Mouse (Mus musculus): ENCODE data around the gene Klhl31. TPM values are rescaled to one million over a fixed set of nuclear protein-coding genes. Genes with fewer than 3 reads are reported as not detected.

The Klhl31 gene
- total RNA-seq, 2 experiments from 2014 or later: 0.05 to 0.07 TPM

DNA sequence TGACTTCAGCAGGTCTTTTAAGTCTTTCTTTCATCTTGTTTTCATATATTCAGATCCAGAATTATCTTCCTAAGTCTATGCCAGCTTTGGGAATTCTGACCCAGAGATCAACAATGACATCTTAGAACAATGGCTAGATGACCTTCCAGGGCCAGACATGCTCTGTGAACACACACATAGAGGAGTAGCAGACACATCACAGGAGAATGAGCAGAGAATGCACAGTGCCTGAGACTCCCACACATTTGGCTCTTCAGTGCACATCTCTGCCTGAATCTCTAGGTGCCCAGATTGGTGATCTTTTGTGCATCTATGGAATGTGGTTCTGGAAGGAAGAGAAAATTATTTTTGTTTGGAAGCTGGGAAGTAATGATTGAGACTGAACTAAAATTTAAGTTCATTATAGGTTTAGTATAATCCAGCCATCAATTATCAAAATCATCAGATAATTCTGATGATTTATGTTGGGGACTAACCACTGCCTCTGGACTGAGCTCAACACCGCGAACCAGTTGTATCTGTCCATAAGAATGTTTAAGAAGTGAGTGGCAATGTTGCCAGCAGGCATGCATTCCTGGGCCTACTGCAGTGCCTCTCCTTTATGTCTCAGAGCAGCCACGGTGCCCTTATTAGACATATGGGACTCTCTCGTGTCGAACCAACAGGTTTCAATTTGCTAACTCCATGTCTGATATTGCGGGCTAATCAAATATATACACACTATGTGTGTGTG is 12.8 kb upstream of the Klhl31 start:
- no peak for DNase-seq (ENCODE audit: low spot score in 2 of 2)

DNA sequence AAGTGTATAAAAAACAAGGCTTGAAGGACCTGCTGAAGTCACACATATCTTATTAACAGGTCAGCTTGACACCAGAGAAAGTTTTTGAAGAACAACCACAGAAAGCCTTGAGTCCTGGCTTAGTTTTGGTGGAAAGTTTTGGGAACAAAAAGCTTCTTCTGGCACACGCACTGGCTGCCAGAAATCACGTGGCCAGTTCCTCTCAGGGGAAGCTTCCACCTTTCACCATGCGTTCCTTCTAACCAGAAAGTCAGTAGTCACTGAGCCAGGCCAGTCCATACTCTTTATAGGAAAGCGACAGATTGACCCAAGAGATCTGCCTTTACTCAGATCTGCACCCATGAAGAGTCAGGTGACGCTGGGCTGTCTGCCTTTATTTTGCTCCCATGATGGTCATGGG is 12.1 kb upstream of the Klhl31 start:
- DNase-seq (ENCODE audit: low spot score in 2 of 2): no peak

DNA sequence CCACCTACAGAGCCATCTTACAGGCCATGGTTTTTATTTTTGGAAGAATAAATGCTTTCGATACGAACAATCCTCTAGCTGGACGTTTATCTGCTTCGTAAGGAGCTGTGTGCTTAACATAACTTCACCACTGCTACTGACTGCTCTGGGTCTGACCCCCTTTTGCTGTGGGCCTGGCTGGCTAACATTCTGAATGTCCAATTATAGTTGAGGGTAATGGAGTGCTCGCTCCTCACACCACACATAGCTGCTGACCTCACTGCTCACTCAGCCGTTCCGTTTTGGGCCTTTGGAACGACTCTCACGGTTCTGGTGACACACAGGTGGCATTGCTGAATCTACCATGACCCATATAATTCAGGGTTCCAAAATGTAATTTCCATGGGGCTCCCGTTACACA is 7.6 kb upstream of the Klhl31 start:
- DNase-seq (ENCODE audit: low spot score in 2 of 2): no peak

DNA sequence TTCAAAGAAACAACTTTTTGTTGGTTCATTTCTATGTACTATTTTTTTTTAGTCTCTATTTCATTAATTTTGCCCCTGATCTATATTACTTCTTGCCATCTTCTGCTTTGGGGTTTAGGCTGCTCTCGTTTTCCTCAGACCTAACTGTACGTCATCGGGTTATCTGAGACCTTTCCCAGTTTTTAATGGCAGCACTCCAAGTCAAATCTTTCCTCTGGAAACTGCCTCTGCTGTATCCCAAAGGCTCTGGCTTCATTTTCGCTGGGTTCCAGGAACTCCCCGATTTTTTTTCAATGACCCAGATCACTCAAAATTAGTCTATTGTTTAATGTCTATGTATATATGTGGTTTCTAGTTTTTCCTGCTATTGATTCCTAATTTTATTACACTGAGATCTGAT is 6.6 kb upstream of the Klhl31 start:
- no peak for DNase-seq (ENCODE audit: low spot score in 2 of 2)

DNA sequence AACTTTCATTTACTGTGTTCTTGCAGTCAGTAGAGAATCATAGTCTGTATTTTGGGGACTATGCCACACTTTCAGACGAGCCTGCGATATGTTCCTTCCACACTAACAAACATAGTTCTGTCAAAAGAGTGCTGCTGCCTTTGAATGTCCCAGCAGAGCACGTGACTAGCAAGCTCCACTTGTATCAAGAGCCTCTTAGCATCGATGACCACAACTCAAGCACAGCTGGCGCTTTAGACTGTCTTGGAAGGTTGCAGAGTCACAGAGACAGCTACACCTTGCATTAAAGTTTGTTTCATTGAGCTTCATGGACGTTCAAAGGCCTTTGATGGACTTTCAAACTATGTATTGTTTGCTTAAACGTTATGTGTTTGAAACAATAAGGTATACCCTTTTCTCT is 5.5 kb upstream of the Klhl31 start:
- DNase-seq (ENCODE audit: low spot score in 2 of 2): no peak

DNA sequence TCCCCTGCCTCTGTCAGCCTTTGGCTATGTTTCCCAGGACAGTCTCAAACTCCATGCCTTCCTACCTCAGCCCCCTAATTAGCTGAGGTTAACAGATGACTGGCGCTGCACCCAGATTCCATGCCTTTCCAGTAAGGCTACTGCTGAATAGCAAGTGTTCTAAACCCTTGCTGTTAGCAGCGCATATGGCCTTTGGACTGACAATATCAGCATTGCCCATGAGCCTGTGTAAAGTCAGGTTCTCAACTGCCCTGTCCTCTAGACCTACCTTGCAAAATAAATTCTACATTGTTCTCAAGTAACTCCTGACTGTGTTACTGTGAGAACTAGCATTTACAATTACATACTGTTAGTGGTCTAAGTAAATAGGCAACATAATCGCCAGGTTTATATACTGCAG is 3.9 kb upstream of the Klhl31 start:
- DNase-seq (ENCODE audit: low spot score in 2 of 2): no peak

DNA sequence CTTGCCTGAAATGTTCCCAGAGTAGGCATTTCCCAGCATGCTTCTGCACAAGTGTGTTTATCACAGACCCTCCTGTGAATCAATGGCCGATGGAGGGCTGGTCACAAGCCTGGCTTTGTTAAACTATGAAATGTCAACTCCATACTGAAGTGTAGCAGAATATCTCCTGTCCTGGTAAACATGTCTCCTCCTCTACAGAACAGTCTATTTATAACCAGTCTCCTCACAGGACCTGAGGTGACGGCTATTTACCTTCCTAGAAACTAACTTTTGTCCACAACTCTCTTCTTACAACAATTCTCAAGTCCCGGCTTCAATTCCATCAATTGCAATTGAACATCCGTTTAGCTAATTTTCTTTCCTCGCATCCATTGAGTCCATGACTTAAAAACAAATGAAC is 297 bp upstream of the Klhl31 start:
- DNase-seq (ENCODE audit: low spot score in 2 of 2): no peak

DNA sequence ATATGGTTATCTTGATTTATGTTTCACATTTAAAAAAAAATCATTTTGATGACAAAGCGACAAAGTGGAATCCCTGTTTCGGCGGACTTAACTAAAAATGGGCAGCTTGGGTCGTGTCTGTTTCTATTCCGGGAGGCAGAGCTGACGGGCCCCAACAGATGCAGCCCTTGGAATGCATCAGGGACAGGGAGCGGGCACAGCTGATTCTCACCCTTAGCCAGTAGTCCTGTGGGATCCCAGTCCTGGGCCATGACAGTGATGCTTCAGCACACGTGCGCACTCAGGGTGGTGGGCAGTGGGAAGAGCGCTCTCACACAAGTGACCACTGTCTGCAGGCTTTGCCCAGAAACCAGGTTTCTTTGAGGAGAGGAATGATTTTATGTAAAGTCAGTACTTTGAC is 1.1 kb downstream of the Klhl31 start:
- no peak for DNase-seq (ENCODE audit: low spot score in 2 of 2)

DNA sequence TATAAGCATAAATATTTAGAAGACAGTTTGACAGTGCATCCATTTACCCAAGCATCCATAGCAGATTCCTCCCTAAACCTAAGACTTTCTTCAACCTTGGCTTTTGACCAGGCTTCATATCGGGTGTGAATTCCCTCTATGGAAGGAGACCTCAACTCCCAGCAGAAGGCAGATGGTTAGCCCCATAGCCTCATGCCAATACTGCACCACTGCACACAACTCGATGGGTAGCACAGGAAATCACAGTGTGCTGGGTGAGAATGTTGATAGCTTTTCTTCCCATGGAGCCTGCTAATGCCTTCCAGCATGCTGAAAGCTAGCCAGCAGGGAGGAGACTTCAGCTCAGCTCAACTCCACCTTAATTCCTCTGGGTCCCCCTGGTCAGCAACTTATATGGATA is 8.9 kb downstream of the Klhl31 start:
- DNase-seq (ENCODE audit: low spot score in 2 of 2): no peak

DNA sequence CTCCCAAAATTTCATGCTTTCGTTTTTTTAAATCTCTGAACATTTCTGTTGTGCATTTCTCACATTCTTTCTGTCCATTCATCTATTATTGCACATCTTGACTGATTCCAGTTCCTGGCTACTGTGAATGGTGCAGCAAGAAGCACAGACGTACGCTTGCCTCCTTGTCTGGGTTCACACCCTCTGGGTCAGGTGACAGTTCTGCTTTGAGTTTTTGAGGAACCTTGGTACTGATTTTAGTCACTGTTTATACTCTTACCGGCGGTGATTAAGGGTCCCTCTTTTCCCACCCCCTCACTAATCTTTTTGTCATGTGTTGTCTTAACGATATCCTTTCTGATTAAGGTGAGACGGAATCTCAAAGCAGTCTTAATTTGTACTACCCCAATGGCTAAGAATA is 15.5 kb downstream of the Klhl31 start:
- DNase-seq (ENCODE audit: low spot score in 2 of 2): no peak

DNA sequence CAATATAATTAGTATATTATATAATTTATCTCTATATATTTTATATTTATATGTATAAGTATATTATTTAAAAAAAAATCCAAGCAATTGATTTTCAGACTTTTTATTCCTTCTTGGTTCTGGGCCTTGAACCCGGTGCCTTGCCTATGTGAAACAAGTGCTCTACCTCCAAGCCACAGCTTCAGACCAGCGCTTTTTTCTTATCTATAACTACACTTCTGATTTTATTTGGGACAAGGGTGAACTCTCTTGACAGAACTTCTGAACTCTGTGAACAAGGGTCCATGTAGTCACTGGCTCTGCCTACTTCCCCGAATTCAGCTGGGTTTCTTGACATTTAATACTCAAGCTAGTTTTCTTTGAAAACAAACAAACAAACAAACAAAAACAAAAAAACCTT is 17.6 kb downstream of the Klhl31 start:
- no peak for DNase-seq (ENCODE audit: low spot score in 2 of 2)

DNA sequence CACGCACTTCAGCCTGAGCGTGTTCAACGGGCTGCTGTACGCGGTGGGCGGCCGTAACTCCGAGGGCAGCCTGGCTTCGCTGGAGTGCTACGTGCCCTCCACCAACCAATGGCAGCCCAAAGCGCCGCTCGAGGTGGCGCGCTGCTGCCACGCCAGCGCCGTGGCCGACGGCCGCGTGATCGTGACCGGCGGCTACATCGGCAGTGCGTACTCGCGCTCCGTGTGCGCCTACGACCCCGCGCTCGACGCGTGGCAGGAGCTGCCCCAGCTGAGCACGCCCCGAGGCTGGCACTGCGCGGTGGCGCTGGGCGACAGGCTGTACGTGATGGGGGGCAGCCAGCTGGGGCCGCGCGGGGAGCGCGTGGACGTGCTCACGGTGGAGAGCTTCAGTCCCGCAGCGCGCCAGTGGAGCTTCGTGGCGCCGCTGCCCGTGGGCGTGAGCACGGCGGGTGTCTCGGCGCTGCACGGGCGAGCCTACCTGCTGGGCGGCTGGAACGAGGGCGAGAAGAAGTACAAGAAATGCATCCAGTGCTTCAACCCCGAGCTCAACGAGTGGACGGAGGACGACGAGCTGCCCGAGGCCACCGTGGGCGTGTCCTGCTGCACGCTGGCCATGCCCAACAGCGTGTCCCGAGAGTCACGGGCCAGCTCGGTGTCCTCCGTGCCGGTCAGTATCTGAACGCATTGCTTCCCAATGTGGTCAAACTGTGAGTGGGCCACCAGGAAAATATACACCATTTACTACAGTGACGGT is 19.1 kb downstream of the Klhl31 start:
- peak; percentile 23 to 56 for DNase-seq (ENCODE audit: low spot score in 2 of 2)

DNA sequence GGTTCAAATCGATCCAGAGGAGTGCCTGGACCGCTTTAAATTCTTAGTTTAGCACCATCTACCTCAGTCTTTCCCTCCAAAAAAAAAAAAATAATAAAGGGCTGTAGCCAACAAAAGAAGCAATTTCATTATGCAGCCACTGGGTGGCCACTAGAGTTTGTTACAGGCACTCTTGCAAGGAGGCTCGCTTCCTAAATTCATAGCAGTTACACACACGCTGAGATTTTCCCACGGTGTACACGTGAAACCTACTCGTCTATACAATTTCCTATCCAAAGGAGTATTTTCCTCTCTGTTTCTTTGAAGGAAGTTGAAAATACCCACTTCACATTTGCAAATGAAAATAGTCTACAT is 19.6 kb downstream of the Klhl31 start:
- DNase-seq (ENCODE audit: low spot score in 2 of 2): peak; percentile 49 to 62

DNA sequence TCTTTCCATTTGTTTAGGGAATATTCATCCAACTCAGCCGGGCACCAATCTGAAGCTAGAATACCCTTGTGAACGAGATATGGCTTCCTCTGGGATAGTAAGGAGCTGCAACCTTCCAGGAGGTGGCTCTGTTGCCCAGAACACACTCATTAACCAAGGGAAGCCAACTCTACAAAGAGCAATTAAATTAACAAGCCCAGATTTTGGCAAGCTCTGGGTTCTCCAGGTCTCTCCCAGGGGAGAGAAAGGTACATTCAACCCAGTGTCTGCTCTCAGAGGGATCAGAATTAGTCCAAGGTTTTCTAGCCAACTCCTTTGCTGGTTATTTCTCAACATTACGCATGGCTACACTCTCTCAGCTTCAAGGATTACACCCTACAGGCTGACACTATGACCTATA is 26.6 kb downstream of the Klhl31 start:
- no peak for DNase-seq (ENCODE audit: low spot score in 2 of 2)

DNA sequence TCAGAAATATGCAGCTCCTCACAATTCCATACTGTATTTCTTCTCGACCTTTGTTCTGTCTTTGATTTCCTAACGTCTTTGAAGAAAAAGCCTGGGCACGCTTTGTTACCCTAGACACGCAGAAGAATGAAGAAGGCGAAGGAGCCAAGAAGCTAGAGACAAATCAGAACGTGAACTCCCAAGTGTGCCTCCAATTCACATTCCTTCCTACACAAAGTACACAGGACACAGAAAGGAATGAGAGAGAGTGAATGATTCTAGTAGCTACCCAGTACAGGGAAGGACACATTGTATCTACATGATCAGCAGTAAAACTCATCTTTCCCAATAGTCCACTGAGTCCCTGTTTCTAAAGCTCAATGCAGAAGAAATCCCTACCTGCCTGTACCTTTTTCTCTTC is 33.8 kb downstream of the Klhl31 start:
- no peak for DNase-seq (ENCODE audit: low spot score in 2 of 2)

DNA sequence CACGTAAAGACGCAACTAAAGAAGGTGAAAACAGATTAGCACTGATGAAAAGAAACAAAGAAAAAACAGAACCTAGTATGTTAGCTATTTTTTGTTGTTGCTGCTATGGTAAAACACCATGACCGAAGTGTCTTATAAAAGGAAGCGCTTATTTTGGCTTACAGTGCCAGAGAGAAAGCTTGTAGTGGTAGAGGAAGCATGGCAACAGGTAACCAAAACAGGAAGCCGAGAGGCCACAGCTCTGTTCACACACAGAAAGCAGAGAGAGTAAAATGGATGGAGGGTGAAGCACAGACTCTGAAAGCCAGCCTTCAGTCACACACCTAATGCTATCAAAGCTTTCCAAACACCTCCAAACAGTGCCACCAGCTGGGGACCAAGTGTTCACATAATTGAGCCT is 34.7 kb downstream of the Klhl31 start:
- DNase-seq (ENCODE audit: low spot score in 2 of 2): no peak

DNA sequence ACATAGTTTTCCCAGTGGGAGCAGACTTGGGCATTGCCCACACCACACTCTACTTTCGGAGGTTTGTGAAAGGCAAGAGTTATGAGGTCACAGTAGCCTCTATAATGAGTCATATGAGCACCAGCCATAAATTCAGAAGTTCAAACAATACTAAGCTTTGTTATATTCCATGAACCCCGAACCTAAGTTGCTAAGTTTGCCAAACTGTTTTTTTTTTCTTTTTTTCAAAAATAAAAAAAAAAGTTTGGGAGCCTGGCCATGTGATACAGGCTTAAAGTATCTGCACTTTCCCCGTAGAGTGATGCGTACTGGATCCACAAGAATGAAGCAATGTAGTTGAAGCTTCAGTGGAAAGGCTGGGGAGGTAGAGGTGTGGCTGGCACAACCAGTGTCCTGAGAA is 36.9 kb downstream of the Klhl31 start:
- DNase-seq (ENCODE audit: low spot score in 2 of 2): no peak

DNA sequence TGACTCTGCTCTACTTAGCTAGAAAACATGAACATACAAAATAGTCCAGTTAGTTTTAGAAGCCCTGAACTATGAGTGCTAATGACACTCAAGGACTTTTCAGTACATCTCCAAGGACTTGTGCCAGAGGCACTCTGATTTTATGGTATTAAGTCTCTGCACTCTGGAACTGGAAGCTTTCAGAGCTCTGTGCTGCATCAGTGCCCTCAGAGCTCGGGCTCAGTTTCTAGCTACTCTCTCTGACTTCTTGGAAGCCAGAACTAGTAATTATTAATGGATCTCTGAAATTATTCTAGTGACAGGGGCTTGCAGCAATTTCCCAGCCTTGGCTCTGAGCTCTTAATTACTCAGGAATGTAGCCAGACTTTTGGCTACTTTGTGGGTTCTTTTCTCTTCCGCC is 37.7 kb downstream of the Klhl31 start:
- no peak for DNase-seq (ENCODE audit: low spot score in 2 of 2)

DNA sequence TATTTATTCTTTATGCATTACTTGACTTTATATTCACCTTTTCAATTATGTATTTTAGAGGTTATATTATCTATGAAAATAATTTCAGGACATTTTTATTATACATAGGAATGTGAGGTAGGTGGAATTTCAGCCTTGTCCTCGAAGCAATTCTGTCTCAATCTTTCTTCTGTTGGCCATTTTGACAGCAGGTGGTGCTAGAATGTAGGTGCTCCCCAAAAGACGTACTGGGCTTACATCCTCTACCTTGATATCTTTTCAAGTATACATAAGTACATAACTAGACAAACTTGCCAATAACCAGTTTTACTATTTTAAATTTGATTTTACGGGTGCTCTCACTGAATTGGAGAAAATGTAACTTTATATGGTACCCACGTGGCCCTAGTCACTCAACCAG is 48.6 kb downstream of the Klhl31 start:
- no peak for DNase-seq (ENCODE audit: low spot score in 2 of 2)

DNA sequence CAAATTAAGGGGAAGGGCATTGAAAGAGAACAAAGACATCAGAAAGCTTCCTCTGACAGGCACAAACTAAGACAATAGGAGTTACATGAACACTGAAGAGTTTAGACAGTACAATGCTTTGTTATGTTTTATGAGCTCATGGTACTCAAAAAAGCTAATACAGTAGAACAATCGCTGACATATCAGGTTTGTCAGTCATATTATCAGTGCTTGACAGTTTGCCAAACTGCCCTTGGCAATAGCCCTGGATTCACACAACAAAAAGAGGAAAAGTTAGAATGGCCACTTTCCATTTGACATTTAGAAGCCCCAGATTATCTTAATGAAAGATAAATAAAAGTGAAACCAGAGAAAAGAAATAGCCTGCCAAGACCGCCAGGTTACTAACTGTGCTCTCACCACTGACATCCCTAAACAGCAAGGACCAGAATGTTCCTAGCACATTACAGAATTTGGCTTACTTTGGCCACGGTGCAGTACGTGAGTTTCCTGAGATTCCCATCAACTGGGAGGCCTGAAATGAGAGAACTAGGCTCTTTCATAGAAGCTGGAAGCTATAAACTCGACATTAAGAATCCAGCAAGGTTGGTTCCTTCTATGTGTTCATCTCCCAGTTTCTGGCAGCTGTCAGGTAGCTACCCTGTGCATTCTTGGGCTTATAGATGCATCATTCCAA is 49.7 kb downstream of the Klhl31 start:
- DNase-seq (ENCODE audit: low spot score in 2 of 2): no peak

DNA sequence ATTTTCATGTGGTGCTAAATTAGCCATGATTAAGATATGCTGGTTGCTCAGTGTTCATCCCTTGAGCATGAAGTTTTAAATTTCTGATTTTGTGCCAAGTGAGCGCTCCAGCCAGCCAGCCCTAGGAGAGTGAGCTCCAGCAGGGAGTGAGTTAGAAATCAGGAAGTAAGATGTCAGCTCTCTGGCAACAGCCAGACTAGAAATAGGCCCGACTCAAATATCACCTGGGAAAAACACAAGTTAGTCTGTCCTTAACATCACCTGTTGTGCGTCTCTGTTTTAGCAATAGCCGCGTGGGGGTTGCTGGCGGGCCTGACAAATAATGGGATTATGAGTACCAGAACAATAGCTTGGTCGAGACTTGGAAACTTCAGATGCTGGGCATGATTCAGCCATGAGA is 56.4 kb downstream of the Klhl31 start:
- DNase-seq (ENCODE audit: low spot score in 2 of 2): no peak

DNA sequence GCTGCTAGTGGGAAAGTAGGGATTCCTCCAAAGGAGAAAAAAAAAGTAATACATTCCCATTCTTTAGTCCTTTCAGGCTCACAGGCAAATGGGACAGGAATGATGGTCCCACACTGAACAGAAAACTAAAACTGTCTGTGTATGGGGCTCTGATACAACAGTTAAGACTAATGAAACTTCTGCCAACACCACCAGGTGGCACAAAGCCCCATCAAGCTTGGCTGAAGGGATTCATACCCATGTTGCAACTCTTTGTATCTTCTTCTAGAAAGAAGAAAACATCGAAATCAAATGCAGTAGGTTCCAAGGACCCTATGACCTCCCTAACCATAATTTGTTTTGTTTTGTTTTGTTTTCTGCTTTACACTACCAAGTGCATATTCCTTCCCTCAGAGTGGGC is 57.1 kb downstream of the Klhl31 start:
- DNase-seq (ENCODE audit: low spot score in 2 of 2): no peak

DNA sequence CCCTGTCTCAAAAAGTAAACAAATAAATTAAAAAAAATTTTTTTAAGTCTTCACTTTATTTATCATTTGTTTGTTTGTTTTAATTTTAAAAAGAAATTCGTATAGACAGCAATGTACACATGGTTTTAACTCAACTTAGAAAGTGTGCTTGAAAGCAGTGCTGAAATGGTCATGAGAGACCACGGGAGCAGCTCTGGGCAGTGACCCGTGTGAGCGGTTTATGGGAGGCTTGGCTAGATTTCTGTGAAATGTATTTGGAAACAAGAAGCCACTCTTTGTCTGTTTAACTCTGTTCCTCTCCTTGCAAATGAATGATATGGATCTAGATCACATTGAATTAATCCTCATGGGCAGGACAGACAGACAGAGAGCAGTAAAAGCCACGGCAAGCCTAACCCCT is 59.3 kb downstream of the Klhl31 start:
- DNase-seq (ENCODE audit: low spot score in 2 of 2): no peak
